Mouse (Mus musculus) kidney, adult 9 months (tissue): ENCODE data around the gene Spty2d1.
A peak's percentile ranks its signal among the peaks of the same experiment; 100 is the strongest.
"Not testable (repeated sequence)": the region's sequence is repeated elsewhere in the genome, so short reads cannot be mapped to it uniquely, and the experiment has no call there.

Experiments
- DNase-seq: peaks from one replicate; pipeline ENCODE4 v3.0.0; 2022

Gene Spty2d1

DNA sequence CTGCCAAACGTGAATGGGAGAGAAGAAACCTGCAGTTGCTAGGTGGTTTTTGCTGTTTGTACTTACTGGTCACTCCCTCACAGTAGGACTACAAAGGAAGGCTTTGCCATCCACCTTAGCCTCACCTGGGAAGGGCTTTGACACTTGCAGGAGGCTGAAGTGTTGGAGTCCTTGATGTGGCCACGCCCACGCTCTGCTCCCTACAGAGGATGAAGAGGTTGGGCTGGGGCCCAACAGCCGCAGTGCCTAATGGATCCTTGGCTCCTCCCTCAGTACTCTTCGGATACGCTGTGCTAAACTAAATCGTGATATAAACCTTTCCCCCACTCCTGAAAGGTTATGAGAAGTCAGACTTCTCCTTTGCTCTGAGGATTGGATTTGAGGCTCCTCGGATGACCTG lies 12.7 kb upstream of the Spty2d1 start:
- no peak for DNase-seq

DNA sequence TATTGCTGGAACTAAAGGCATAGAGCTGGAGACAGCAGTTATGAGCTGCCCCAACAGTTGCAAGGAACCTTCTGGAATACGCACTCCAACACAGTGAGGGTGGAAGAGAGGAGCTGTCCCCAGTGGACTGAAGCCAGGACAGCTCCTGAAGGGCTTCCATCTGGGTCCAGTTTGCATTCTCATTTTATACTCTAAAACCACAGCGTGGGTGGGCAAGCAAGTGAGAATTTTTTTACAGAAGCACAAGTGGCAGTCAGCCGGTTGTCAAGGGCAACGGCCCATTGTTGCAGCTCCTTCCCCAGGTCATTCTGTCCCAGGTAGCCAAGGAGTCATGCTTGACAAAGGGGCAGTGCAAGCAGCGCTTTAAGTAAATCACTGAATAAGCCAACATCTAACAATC lies 11.4 kb upstream of the Spty2d1 start:
- DNase-seq, result no peak

- no peak for DNase-seq
These were observed 8.9 kb upstream of the Spty2d1 start for GRCm38 (mm10) chr7:47017146-47017545.

DNA sequence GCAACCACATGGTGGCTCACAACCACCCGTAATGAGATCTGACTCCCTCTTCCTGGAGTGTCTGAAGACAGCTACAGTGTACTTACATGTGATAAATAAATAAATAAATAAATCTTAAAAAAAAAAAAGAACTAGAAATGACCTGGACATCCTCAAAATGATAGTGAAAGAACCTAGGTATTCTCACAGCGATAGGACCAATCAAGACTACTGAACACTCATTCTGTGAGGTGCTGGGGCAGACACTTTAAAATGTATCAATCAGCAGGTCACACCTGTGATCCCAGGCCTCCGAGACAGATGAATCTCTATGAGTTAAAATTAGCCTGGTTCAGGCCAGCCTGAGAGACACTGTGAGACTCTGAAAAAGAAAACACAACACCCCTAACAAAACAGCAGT lies 8.4 kb upstream of the Spty2d1 start:
- no peak for DNase-seq

DNA sequence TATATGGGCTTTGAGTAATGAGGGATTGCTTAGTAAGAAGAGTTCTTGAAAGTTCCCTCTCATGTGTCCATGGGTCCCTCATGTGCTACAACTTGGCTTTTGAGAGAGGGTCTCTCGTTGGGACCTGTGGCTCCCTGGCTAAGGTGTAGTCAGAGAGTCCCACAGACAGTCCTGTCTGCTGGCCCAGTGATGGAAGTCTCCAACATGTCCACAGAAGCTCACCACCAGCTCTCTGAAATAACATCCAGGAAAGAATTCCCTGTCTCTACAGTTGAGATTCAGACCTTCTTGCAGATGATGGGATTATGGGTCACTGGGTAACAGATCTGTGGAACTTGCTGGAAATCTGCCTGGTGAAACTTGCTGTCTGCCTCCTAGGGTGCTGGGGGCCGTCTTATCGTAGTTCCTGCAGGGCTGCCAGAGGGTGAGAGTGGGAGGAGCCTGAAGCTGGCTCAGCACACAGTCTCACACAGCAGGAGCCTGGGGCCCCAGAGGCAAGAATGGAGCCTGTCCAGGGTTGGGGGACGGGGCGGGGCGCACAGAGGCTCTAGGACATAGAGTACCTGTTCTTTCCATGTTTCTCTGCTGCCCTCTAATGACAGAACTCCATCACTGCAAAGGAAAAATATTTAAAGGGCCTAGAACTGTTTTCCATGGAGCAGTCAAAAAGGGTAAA lies 7.3 kb upstream of the Spty2d1 start:
- peak; percentile 95 for DNase-seq

DNA sequence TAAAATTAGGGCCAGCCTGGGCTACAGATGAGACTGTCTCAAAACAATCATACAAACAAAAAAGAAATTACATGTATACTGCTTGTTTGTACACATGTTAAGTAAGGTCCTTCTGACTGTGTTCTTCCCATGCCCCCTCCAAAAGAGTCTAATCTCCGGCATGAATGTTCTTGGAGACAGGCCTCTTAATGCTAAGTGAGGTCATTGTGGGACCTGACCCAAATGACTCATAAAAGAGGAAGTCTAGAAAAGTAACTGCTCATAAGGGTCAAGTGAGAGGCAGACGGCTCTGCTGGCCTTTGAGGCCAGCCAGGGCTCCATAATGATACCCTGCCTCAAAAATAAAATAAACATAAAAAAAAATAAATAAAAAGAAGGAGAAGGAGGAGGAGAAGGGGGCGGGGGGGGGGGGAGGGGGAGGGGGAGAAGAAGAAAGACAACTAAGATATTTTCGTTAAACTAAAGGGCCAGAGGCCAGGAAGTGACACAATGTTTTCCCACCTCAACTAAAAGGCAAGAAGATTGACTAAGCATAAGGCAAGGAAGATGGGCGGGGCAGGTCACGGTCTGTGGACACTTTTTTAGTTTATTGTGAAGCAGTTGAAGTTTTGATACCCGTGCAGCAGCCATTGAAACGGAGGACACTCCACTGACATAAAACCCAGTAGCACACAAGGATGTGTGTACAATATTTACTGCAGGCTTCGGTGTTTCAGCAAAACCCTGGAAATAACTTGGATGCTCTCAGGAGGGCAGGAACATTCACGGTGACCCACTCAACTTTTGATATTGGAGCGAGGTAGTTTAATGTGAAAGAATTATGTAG lies 6.6 kb upstream of the Spty2d1 start:
- DNase-seq, result peak; percentile 45

DNA sequence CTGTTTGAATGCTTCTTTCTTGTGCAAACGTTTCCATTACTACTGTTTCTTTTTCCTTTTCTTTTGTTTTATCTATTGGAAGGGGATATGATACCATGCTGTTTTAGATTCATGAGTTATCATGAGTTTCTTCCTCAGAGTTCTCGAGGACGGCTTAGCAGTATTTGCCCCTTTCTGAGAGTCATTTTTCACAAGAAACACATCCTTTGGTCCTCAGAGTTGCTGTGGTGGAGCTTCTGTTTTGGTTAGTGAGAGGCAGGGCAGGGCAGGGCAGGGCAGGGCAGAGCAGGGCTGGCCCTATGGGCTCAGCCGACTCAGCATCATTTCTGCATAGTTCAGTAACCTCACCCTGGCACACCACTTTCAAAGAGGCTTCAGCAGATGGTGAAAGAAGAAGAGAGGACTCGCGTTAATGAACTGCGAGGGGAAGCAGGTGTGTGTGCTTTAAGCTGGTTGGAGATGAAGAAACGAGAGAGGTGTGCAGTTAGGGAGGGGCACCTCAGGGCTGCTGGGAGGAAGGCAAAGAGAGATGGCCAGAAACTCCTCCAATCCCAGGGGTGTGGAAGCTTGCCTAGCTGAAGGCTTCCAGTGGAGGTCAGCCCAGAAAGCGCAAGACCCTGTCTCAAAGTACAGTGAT lies 5.0 kb upstream of the Spty2d1 start:
- no peak for DNase-seq

DNA sequence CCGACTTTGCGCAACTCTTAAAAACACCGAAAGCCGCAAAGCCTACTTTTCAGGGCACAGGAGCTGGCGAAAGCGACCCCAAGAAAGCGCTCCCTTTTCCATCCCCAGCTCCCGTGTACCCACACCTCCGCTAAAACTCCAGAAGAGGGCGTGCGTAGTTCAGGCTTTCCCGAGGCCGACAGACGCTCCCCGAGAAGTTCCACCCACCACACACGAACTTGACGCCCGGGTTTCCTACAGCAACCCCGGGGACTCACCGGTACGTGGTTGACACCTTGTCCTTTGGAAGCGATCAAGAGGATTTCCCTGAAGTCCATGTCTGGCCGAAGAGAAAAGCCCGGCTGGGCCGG lies 418 bp downstream of the Spty2d1 start:
- no peak for DNase-seq

DNA sequence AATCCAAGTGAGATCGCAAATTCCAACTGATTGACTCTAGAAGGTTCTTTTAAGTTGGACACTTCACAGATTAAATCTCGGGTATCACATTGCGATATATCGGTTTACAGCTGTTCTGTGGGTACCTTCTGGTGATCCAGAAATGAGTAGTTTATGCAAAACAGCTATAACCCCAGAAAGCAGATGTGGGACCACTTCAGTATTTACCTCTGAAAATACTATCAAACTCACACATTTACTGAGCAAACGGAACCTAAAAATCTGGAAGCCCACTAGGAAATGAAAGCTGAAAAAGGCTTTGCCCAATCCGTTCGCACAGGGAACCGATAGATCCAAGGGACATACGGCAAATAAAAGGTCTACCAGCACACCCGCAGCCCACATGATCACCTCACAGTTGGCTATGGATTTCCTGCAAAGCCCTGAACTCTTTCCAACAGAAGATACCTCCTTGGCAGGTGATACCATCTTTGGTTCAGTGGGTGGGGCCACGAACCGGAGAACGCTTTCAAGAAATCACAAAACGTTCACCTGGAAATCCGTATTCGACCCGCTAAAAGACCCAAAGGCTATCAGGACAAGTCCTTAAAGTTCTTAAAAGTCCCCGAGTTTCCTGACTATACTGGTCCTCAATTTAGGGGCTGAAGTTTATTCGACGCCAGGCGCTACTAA lies 966 bp downstream of the Spty2d1 start:
- peak; percentile 29 for DNase-seq

DNA sequence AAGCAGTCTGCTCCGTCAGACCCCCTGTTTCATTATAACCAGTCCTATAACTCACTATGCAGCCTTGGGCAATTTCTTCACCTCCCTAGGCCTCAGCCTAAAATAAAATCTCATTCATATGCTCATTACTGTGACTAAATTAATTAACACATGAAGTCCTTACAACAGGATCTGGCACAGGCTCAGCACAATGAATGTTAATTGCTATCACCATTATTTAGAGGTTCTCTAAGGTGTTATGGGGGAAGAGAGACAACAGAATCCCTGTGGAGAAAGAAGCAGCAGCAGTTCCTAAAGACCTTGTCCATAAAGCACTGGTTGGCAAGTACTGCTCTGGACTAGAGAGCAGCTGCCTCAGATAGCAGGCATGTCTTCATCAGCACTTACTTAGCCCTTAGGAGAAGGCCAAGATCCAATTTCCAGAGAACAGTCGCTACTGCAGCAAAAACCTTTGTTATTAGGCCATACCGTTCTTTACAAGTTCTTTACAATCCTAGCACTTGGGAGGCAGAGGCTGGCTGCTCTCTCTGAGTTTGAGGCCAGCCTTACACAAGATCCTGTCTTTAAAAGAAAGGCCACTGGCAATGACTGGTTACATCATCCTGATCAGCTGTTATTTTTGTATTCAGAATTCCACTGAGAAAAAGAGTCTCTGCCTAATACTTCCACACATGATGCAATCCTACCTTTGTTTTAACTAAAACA lies 4.6 kb downstream of the Spty2d1 start:
- no peak for DNase-seq

- DNase-seq, result no peak
These were observed 6.3 kb downstream of the Spty2d1 start for GRCm38 (mm10) chr7:47001900-47002275.

DNA sequence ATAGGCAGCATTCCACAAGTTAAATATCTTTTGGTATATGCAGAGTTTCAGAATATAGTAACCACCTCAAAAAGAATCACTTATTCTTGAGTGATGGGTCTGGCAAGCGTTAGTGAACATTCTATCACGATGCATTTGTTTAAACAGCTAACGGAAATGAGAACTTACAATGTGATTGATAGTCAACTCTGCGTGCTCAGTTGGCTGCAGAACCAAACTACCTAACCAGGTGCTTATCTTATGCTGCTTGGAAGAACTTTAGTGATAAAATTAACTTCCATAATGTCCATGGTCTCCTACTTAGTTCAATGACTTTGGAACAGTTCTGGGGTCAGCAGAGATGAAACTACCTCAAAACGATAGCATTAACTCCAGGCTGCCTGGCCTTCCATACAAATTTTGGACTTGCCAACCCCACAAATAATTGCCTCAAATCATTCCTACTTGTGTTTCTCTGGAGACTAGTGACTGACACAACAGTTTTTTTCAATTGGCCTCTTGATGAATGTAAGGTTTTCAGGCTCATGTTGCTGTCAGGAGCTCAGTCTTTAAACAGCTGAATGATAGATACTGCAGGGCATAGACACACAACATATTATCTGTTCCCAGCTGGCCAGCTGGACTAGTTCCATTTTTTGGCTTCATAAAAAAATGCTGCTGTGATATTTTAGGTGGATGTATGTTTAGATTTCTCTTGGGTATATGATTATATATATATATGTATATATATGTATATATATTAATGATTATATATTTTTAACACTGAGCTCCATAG lies 6.9 kb downstream of the Spty2d1 start:
- no peak for DNase-seq

GRCm38 (mm10) chr7:47000644-47000983 lies 7.6 kb downstream of the Spty2d1 start:
- peak; percentile 52 for DNase-seq

- DNase-seq, result peak; percentile 77
These were observed 8.1 kb downstream of the Spty2d1 start for GRCm38 (mm10) chr7:46999983-47000643.

GRCm38 (mm10) chr7:46998942-46999341 lies 9.3 kb downstream of the Spty2d1 start:
- no peak for DNase-seq

- peak; percentile 68 for DNase-seq
These were observed 10.4 kb downstream of the Spty2d1 start for GRCm38 (mm10) chr7:46997644-46998395.

DNA sequence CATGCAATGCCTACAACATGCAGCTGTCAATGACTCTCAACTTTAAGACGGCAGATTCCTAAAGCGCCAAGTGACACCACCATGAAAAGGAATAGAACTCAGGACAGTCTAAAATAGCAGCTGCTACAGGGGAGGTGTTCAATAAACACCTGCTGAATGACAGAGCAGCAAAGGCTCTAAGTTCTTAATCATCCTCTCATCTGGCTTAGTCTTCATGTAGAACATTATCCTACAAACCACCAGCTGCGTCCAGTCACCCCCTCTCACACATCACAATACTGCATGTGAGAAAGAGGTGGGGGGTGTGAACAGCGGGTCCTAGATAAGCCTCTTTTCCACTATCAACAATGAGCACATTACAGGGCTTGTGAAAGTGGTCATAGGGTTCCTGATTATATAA lies 11.2 kb downstream of the Spty2d1 start:
- DNase-seq, result no peak

GRCm38 (mm10) chr7:46995558-46995957 lies 12.7 kb downstream of the Spty2d1 start:
- DNase-seq, result no peak

DNA sequence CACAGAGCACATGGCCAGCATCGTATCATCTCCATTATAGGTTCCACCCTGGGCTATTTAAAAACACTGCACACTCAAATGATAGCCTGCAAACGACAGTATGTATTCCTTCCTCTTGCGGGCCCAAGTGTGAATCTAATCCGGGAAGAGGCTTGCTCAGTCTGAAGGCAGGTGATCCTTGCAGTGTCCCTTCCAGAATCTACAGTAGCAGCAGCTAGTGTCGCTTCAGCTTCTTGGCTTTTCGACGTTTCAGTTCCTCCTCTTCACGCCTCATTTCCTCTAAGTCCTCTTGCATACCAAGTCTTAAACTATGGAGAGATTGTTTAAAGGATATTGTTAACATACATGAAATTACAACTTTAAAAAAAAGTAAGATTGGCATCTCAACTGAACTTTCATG lies 15.1 kb downstream of the Spty2d1 start:
- DNase-seq, result no peak

DNA sequence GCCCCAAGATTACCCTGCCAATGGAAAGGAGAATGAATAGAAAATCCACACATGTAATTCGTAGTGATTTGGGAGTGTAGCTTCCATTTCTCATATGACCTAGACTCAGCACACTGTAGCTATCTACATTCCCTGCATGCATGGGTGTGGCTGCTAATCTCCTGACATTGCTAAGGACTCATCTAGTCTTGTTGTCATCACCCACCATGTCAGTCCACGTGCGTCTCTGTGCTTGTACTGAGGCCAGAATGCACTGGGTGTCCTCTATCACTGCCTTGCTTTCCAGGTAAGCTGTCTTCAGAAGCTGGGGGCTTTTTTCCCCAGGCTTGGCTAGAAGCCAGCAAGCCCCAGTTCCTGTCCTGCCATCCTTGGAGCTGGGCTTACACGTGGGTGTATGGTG lies 18.8 kb downstream of the Spty2d1 start:
- DNase-seq, result not testable (repeated sequence)

GRCm38 (mm10) chr7:46987073-46987472 lies 21.1 kb downstream of the Spty2d1 start:
- DNase-seq, result no peak
